Mouse (Mus musculus): Measurements from ENCODE around the gene Chrm5.

DNA sequence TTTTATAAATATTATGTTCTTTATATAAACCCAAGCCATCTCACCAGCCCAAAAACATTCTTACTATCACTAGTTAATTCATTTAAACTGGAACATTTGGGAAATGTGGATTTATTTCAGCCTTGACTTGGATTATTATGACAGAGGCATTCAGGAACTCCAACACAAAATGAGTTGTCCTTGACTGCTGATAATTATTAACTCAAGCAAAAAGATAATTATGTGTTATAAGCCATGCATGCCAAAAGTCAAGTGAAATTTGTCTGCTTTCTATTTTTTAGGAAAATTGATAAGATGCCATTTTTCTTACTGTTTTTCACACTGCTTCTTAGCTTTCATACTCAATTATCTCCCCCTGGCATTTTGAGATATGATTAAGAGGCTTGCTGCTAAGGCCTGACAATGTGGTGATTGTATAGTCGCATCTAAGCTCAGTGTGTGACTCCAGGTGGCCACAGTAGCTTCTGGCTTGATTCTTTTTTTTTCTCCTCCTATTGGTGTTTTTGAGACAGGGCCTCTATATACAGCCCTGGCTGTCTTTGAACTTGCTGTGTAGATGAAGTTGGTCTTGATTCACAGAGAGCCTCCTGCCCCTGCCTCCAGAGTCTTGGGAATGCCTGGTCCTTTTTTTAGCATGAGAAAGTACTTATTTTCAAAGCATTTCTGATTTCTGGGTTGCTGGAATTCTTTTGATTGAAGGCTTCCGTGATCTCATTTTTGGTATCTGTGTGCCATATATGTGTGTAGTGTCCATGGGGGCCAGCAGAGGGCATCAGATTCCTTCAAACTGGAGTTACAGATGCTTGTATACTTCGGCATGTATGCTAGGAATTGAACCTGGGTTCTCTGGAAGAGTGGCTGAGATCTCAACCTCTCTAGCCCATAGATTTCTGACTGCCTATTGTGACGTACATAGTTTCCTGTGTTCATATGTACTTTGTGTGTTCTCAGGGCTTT is 40.2 kb upstream of the Chrm5 start:
- no peak for TF ChIP-seq POLR2A (IDR thresholded peaks at IDR 0.05; ENCODE audit: extremely low read depth, insufficient read depth, low read length)
- no peak for TF ChIP-seq CTCF (IDR thresholded peaks at IDR 0.05; ENCODE audit: low read depth, low read length)
